Mouse (Mus musculus): ENCODE measurements at regions not wholly inside any gene's neighbourhood (a gene's known extent, or its start where the extent isn't known, plus 50 kb on each side); places are given as distances from the start of the nearest gene placed in this dataset.

DNA sequence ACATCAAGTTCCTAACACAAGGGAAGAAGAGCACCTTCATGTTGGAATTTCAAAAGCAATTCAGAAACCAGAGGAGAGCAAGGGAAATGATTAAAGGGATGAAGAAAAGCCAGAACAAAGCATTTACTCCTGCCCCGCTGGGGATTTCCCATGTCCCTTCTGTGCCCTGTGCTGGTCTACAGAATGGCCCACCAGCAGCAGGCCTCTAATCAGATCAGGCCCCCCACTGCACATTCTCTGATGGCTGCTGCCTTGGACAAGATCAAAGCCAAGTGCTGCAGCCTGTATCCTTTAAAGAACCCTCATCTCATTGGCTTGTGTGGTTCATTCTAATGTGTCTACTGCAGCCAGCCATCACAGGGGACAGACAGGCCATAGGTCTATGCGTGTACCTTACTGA is 126.1 kb upstream of the Rbfox1 start:
- no peak for TF ChIP-seq CTCF (IDR thresholded peaks at IDR 0.05; ENCODE audit: control insufficient read depth, insufficient read depth, insufficient replicate concordance, low read depth, low read length)
- TF ChIP-seq POLR2A (IDR thresholded peaks at IDR 0.05; ENCODE audit: control insufficient read depth, low read depth, low read length), result no peak

Data from testis, adult 2 months (tissue).